Mouse (Mus musculus): Measurements from ENCODE around the gene Ephb2.

DNA sequence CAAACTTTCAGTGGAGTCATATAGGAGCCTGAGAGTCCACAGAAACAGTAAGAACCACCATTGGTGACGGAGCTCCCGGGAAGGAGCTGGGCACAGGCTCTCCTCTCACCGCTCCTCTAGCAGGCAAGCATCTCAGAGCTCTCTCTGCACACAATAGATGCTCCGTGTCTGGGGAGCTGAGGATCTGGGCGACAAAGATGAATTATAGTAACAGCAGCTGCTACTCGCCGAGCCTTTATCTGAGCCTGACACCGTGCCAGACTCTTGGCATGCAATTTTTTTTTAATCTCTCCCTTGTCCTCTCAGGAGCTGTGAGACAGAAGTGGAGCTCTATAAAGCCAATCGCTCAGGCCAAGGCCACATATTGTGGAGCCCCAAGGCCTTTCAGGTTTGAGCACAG lies 170.7 kb downstream of the Ephb2 start:
- no peak for TF ChIP-seq POLR2A (IDR thresholded peaks at IDR 0.05; ENCODE audit: low read depth, low read length)
- no peak for TF ChIP-seq CTCF (conservative IDR thresholded peaks at IDR 0.05 in 1 of 2, IDR thresholded peaks at IDR 0.05 in 1 of 2; ENCODE audit: low read depth in 2 of 2, low read length in 2 of 2)
- no peak for TF ChIP-seq TBP (conservative IDR thresholded peaks at IDR 0.05; ENCODE audit: low read depth, low read length)
- TF ChIP-seq SIN3A (IDR thresholded peaks at IDR 0.05; ENCODE audit: low read length), result no peak
- no peak for TF ChIP-seq PAX5 (IDR thresholded peaks at IDR 0.05; ENCODE audit: low read length)
- TF ChIP-seq NELFE (IDR thresholded peaks at IDR 0.05; ENCODE audit: low read depth, low read length), result no peak
- TF ChIP-seq E2F4 (IDR thresholded peaks at IDR 0.05; ENCODE audit: insufficient replicate concordance, low read depth, low read length), result no peak
- TF ChIP-seq MYC (IDR thresholded peaks at IDR 0.05; ENCODE audit: low read depth, low read length), result no peak
- TF ChIP-seq MXI1 (IDR thresholded peaks at IDR 0.05; ENCODE audit: low read depth, low read length), result no peak
- TF ChIP-seq TCF12 (IDR thresholded peaks at IDR 0.05; ENCODE audit: low read depth, low read length), result no peak
